Mouse (Mus musculus): ENCODE data around the gene Me3.

GRCm38 (mm10) chr7:89590039-89590438 lies 42.2 kb upstream of the Me3 start:
- no peak for TF ChIP-seq CTCF (IDR thresholded peaks at IDR 0.05; ENCODE audit: low read depth)
- no peak for TF ChIP-seq EP300 (IDR thresholded peaks at IDR 0.05; ENCODE audit: low read depth)

Data from heart, postnatal 0 days (tissue).